In the genomic region with DNA sequence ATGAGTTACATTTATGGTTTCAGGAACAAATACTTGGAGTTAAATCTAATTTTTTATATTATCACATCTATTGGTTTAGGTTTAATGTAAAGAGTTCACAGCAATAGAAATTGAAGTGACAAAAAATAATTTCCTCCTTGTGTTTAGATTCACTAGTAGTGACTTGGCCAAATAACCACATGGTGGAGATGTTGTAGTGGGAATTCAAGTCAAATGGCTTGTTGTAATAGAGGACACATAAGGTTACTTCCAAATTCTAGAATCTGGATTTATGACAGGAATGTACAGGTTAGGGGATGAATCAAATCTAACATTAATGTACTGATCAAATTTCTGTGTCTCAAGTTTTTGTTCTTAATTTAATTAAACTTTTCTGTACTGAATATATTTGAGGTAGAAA, we compare ENCODE assay signal across 14 mouse cellular contexts.
A peak's percentile ranks its signal among the peaks of the same experiment; 100 is the strongest.
DNase-seq lines count a peak whose midpoint lies in the region; ATAC-seq lines count a peak whose summit lies in the region.
"Had no signal": no experiment of that assay in that cellular context is flagged by ENCODE, and none has a peak within 500 bp of the region (broad histone marks: within the 10 kb centered on the region; RNA-seq: fewer than 3 reads in every experiment).

No protein-coding gene starts in this region.

- intact Hi-C loops in gastrocnemius, postnatal 36 days (cut with DNase I) = no loop called here

- no peaks in the 10 kb centered on the region for H3K27me3 ChIP-seq in hindbrain, embryonic 14.5 days (ENCODE audit: control insufficient read depth, insufficient read depth, low read length)
- no peaks in the 10 kb centered on the region for H3K27me3 ChIP-seq in hindbrain, embryonic 10.5 days (ENCODE audit: insufficient read depth, poor library complexity, severe bottlenecking)
- H3K27me3 ChIP-seq in neural tube, embryonic 11.5 days (ENCODE audit: control insufficient read depth, insufficient read depth, low read length) = no peaks in the 10 kb centered on the region
- no peaks in the 10 kb centered on the region for H3K27me3 ChIP-seq in neural tube, embryonic 15.5 days (replicated peaks)
- H3K27me3 ChIP-seq: embryonic facial prominence, embryonic 15.5 days had no signal

- H3K9me3 ChIP-seq in hindbrain, embryonic 14.5 days (ENCODE audit: control insufficient read depth, low read length) = no peaks in the 10 kb centered on the region
- H3K9me3 ChIP-seq in hindbrain, embryonic 10.5 days = no peaks in the 10 kb centered on the region
- no peaks in the 10 kb centered on the region for H3K9me3 ChIP-seq in neural tube, embryonic 11.5 days (ENCODE audit: control insufficient read depth, low read length)
- H3K9me3 ChIP-seq in neural tube, embryonic 15.5 days (replicated peaks) = no peaks in the 10 kb centered on the region
- H3K9me3 ChIP-seq: embryonic facial prominence, embryonic 15.5 days had no signal

- no peak overlapping the region for H3K4me2 ChIP-seq in hindbrain, embryonic 14.5 days (replicated peaks)
- no peak overlapping the region for H3K4me2 ChIP-seq in neural tube, embryonic 11.5 days (ENCODE audit: low read depth)
- no peak overlapping the region for H3K4me2 ChIP-seq in neural tube, embryonic 15.5 days
- H3K4me2 ChIP-seq: embryonic facial prominence, embryonic 15.5 days had no signal

- no peak overlapping the region for H3K27ac ChIP-seq in hindbrain, embryonic 14.5 days
- no peak overlapping the region for H3K27ac ChIP-seq in hindbrain, embryonic 10.5 days
- no peak overlapping the region for H3K27ac ChIP-seq in neural tube, embryonic 11.5 days (ENCODE audit: low read depth, low read length)
- no peak overlapping the region for H3K27ac ChIP-seq in neural tube, embryonic 15.5 days (replicated peaks)
- H3K27ac ChIP-seq: embryonic facial prominence, embryonic 15.5 days; liver, embryonic 14.5 days; macrophage had no signal

- no peak for ATAC-seq in hindbrain, embryonic 14.5 days (ENCODE audit: low FRiP score)
- 0 out of 2 replicates have a peak, but pooled peaks have one; percentile 27 for ATAC-seq in neural tube, embryonic 11.5 days (ENCODE audit: insufficient read depth, low FRiP score, low TSS enrichment)
- ATAC-seq in neural tube, embryonic 15.5 days (ENCODE audit: low FRiP score) = no peak

- H3K4me3 ChIP-seq in hindbrain, embryonic 14.5 days (replicated peaks; ENCODE audit: low read length) = no peak overlapping the region
- H3K4me3 ChIP-seq in hindbrain, embryonic 10.5 days = no peak overlapping the region
- no peak overlapping the region for H3K4me3 ChIP-seq in neural tube, embryonic 11.5 days (ENCODE audit: low read depth, low read length)
- H3K4me3 ChIP-seq in neural tube, embryonic 15.5 days (replicated peaks) = no peak overlapping the region
- H3K4me3 ChIP-seq: embryonic facial prominence, embryonic 15.5 days had no signal

- peak; percentile 16 to 25 for DNase-seq in cerebellum, postnatal 10 days
- DNase-seq in cerebellum, postnatal 4 days (ENCODE audit: low spot score in 2 of 2) = no peak
- peak; percentile 74 for DNase-seq in hindbrain, embryonic 14.5 days (ENCODE audit: low spot score)
- no peak for DNase-seq in hindbrain, embryonic 10.5 days (ENCODE audit: low spot score)
- no peak for DNase-seq in neural tube, embryonic 11.5 days (ENCODE audit: low spot score)
- DNase-seq in thymus, postnatal 10 days (ENCODE audit: low spot score in 2 of 2) = no peak
- no peak for DNase-seq in gastrocnemius, postnatal 36 days
- DNase-seq: cerebellum, adult 2 months; kidney, postnatal 10 days; thymus, postnatal 25 days had no signal

- H3K4me1 ChIP-seq in hindbrain, embryonic 14.5 days (replicated peaks; ENCODE audit: control insufficient read depth, insufficient read depth, low read length) = no peaks in the 10 kb centered on the region
- H3K4me1 ChIP-seq in hindbrain, embryonic 10.5 days (replicated peaks) = no peaks in the 10 kb centered on the region
- H3K4me1 ChIP-seq in neural tube, embryonic 11.5 days (ENCODE audit: control insufficient read depth, insufficient read depth, low read length) = no peaks in the 10 kb centered on the region
- H3K4me1 ChIP-seq in neural tube, embryonic 15.5 days = no peaks in the 10 kb centered on the region
- H3K4me1 ChIP-seq: embryonic facial prominence, embryonic 15.5 days had no signal

- no peak overlapping the region for H3K9ac ChIP-seq in hindbrain, embryonic 14.5 days
- H3K9ac ChIP-seq in neural tube, embryonic 11.5 days (ENCODE audit: low read length) = no peak overlapping the region
- no peak overlapping the region for H3K9ac ChIP-seq in neural tube, embryonic 15.5 days (replicated peaks)
- H3K9ac ChIP-seq: embryonic facial prominence, embryonic 15.5 days; liver, embryonic 14.5 days had no signal

- no peaks in the 10 kb centered on the region for H3K36me3 ChIP-seq in hindbrain, embryonic 14.5 days (replicated peaks; ENCODE audit: control insufficient read depth, insufficient read depth)
- no peaks in the 10 kb centered on the region for H3K36me3 ChIP-seq in hindbrain, embryonic 10.5 days
- no peaks in the 10 kb centered on the region for H3K36me3 ChIP-seq in neural tube, embryonic 11.5 days (ENCODE audit: control insufficient read depth, insufficient read depth, low read length)
- no peaks in the 10 kb centered on the region for H3K36me3 ChIP-seq in neural tube, embryonic 15.5 days
- H3K36me3 ChIP-seq: embryonic facial prominence, embryonic 15.5 days had no signal

Comparison
In these comparisons a context has a peak if more than half of its experiments do, and no peak if none do; other contexts are left out.
1. DNase-seq: peak in cerebellum, postnatal 10 days (2 of 2) and hindbrain, embryonic 14.5 days (single experiment); none in cerebellum, postnatal 4 days (0 of 2), hindbrain, embryonic 10.5 days (single experiment), neural tube, embryonic 11.5 days (single experiment), thymus, postnatal 10 days (0 of 2) and gastrocnemius, postnatal 36 days (0 of 2).